28 mouse cellular contexts compared by ENCODE assay signal in genomic region chr13:59844661-59845060, GRCm38 (mm10).
"Had no signal": no experiment of that assay in that cellular context is flagged by ENCODE, and none has a peak within 500 bp of the region (broad histone marks: within the 10 kb centered on the region; RNA-seq: fewer than 3 reads in every experiment).

No protein-coding gene starts in this region.

- H3K9me3 ChIP-seq: embryonic facial prominence, embryonic 10.5 days; embryonic facial prominence, embryonic 12.5 days; embryonic facial prominence, embryonic 13.5 days; embryonic facial prominence, embryonic 15.5 days; forebrain, embryonic 10.5 days; forebrain, embryonic 12.5 days; forebrain, embryonic 13.5 days; forebrain, embryonic 15.5 days had no signal

- H3K36me3 ChIP-seq: embryonic facial prominence, embryonic 10.5 days; embryonic facial prominence, embryonic 12.5 days; embryonic facial prominence, embryonic 13.5 days; embryonic facial prominence, embryonic 15.5 days; forebrain, embryonic 10.5 days; forebrain, embryonic 12.5 days; forebrain, embryonic 15.5 days had no signal

- H3K4me1 ChIP-seq: embryonic facial prominence, embryonic 15.5 days; forebrain, embryonic 10.5 days; forebrain, embryonic 12.5 days; forebrain, embryonic 13.5 days; forebrain, embryonic 15.5 days had no signal

- ATAC-seq: forebrain, embryonic 13.5 days; forebrain, embryonic 14.5 days; forebrain, embryonic 15.5 days; forebrain, embryonic 16.5 days; forebrain, postnatal 0 days had no signal

- H3K27ac ChIP-seq: embryonic facial prominence, embryonic 10.5 days; embryonic facial prominence, embryonic 12.5 days; embryonic facial prominence, embryonic 13.5 days; embryonic facial prominence, embryonic 15.5 days; forebrain, embryonic 10.5 days; forebrain, embryonic 12.5 days; forebrain, embryonic 13.5 days; forebrain, embryonic 15.5 days; gastrocnemius, adult 2 months; heart, adult 2 months had no signal

- H3K4me2 ChIP-seq: embryonic facial prominence, embryonic 12.5 days; embryonic facial prominence, embryonic 13.5 days; embryonic facial prominence, embryonic 15.5 days; forebrain, embryonic 12.5 days; forebrain, embryonic 13.5 days; forebrain, embryonic 15.5 days had no signal

- DNase-seq: cerebellum, adult 2 months; cerebellum, adult 8-10 months; cerebellum, adult 9-10 months; cerebellum, adult 9-11 months; cerebellum, postnatal 10 days; cerebellum, postnatal 14 days; cerebellum, postnatal 25 days; cerebellum, postnatal 36 days; embryo, embryonic 11 days; forebrain, postnatal 0 days; gastrocnemius, adult 2 months; gastrocnemius, postnatal 10 days; gastrocnemius, postnatal 14 days; gastrocnemius, postnatal 25 days; gastrocnemius, postnatal 36 days; heart, adult 18-20 months; heart, adult 2 months had no signal

- H3K4me3 ChIP-seq: embryonic facial prominence, embryonic 10.5 days; embryonic facial prominence, embryonic 12.5 days; embryonic facial prominence, embryonic 13.5 days; embryonic facial prominence, embryonic 15.5 days; erythroblast, embryonic 14.5 days; forebrain, embryonic 10.5 days; forebrain, embryonic 12.5 days; forebrain, embryonic 13.5 days; forebrain, embryonic 15.5 days; gastrocnemius, adult 2 months; heart, adult 2 months had no signal

- H3K27me3 ChIP-seq: embryonic facial prominence, embryonic 12.5 days; embryonic facial prominence, embryonic 13.5 days; embryonic facial prominence, embryonic 15.5 days; forebrain, embryonic 12.5 days; forebrain, embryonic 13.5 days; forebrain, embryonic 15.5 days had no signal

- H3K9ac ChIP-seq: embryonic facial prominence, embryonic 12.5 days; embryonic facial prominence, embryonic 13.5 days; embryonic facial prominence, embryonic 15.5 days; forebrain, embryonic 12.5 days; forebrain, embryonic 13.5 days; forebrain, embryonic 15.5 days; forebrain, postnatal 0 days had no signal
